Mouse (Mus musculus): ENCODE results near the gene Pou6f1. TPM values are rescaled to one million over a fixed set of nuclear protein-coding genes. Genes with fewer than 3 reads are reported as not detected.
"Not testable (repeated sequence)": the region's sequence is repeated elsewhere in the genome, so short reads cannot be mapped to it uniquely, and the experiment has no call there.

The Pou6f1 gene
- total RNA-seq, 4 experiments from 2014 or later, result 17.1 to 33.5 (median 23.8) TPM

DNA sequence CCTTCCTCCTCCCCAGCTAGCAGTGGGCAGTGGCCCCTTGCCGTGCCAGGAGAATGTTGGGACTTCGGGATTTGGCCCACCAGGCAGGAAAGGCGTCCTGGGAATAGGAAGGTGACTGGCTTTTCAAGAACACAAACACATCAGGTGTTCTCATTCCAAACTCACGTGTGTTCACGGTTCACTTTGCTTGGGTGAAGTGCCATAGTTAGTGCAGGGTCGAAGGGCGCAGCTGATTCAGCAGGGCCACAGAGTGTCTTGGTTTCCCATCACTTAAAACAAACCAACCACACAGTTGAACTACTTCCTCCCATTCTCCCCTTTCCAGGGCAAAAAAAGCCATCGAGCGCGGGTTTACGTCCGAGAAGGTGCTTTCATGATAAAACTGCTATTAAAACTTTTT lies 24.4 kb downstream of the Pou6f1 start:
- DNase-seq, result no peak

DNA sequence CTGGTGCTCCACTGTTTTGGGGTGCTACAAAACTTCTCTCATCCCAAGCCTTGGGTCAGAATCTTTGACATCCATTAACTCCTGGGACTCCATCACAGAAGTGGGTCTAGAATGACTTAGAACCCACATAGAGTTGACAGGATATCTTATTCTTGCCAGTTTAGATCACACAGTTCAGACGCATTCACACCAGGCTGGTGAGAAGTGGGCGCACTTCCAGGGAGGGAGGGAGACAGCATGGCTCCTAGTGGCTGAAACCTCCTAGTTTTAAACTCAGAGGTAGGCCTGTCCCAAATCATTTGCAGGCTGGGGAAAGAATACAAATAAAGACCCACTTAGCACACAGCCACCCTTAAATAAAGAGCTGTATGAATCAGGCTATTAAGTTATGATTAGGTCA lies 25.4 kb downstream of the Pou6f1 start:
- no peak for DNase-seq

DNA sequence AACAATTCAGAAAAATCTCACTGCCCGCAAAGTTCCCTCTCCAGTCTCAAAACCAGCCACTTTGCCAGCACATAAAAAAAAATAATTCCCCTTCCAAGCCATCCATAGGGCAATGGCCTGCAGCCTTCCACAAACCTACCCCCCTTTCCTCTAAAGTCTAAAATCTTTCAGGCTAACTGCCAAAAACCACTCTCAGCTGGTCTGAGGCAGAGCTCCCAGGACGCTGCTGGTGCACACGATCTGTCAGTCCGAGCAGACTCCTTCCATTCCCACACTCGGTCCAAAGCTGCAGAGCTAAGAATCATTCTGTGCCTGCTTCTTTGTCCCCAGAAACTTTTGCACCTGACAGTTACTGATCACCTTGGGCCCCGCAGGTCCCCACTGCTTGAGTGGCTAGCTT lies 25.8 kb downstream of the Pou6f1 start:
- no peak for DNase-seq

DNA sequence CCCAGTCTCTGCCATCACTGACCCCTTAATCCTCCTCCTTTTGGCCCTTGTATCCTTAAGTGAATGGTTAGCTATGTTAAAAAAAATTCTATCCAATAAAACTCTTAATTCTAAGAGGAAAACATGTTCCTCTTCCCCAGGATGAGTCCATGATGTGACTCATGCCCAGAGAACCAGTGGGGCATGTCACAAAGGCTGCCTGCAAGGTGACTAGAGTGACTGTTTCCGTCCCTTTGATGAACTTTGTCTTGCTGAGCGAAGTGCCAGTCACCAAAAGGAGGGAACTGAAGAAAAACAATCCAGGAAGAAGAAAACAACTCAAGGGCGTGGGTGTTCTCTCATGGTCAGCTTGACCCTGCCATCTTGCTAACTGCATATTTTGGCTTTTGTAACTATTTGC lies 30.5 kb downstream of the Pou6f1 start:
- peak; percentile 25 for DNase-seq

DNA sequence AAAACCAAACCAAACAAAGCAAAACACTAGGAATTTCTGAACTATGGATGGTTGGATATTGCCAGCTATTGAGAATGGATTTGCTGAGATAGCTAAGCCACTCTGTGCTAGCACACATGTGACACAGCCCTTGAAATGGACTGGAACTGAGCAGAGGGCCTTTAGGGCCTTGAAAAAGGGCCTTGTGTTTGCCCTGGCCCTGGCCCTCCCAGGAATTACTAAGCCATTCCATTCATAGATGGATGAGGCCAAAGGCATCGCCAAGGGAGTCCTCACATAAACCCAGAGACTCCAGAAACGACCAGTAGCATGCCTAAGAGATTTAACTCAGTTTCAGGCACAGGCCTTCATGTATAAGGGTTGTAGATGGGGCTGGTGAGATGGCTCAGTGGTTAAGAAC lies 33.3 kb downstream of the Pou6f1 start:
- DNase-seq, result peak; percentile 41

DNA sequence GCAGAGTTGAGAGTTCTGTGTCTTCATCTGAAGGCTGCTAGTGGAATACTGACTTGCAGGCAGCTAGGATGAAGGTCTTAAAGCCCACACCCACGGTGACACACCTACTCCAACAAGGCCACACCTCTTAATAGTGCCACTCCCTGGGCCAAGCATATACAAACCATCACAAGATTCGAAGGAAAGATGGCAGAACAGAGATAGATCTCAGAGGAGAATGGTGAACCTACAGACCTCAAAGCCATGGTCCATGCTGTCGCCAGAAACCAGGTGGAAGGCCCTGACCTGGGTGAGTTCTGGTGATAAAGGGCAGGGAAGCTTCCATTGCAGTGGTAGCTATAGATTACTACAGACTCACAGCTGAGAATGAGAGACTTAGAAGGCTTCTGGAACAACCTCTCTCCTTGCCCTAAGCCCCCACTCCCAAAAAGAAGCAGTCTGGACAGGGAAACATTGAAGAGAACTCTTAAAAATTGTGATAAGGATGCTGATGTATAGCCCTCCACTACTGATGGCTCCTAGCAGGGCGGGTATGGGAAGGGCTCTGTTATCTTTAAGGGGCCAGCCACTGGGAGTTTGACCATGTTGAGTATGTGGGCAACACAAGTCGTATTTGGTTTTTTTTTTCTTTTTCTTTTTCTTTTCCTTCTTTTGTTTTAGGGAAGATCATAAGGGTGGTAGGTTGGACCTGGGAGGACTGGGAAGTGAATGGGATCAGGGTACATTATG lies 41.9 kb downstream of the Pou6f1 start:
- DNase-seq, result no peak

DNA sequence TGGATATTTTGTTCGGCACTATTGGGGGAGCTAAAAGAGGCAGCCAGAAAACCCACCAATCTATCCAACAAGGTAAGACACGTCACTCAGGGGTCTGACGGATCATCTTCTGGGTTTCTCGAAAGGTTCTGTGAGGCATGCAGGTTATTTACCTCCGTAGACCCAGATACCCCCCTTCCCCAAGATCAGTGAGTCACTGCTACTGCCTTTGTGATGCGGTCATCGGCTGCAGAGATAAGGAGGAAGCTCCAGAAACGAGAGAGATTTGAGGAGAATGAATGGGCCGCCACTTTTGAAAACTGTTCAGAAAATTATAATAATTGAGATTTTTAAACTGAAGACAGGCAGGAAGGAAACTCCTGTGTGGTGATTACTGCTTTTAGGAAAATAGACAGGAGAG lies 43.4 kb downstream of the Pou6f1 start:
- DNase-seq, result no peak

DNA sequence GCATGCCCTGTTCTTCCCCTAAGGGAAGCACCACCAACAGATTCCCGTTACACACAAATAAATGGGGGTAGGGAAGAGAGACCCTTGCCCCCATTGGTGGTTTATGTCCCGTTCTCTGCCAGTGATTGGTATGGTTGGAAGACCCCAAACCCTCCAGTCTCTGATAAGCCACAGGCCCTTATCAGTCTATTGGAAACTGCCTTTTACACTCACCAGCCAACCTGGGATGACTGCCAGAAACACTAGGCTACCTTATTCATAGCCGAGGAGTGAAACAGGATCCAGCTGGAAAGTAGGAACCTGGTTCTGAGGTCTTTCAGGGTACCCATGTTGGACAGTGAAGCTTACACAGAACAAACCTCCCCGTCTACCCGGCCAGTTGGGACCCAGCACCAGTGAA lies 43.8 kb downstream of the Pou6f1 start:
- DNase-seq, result no peak

DNA sequence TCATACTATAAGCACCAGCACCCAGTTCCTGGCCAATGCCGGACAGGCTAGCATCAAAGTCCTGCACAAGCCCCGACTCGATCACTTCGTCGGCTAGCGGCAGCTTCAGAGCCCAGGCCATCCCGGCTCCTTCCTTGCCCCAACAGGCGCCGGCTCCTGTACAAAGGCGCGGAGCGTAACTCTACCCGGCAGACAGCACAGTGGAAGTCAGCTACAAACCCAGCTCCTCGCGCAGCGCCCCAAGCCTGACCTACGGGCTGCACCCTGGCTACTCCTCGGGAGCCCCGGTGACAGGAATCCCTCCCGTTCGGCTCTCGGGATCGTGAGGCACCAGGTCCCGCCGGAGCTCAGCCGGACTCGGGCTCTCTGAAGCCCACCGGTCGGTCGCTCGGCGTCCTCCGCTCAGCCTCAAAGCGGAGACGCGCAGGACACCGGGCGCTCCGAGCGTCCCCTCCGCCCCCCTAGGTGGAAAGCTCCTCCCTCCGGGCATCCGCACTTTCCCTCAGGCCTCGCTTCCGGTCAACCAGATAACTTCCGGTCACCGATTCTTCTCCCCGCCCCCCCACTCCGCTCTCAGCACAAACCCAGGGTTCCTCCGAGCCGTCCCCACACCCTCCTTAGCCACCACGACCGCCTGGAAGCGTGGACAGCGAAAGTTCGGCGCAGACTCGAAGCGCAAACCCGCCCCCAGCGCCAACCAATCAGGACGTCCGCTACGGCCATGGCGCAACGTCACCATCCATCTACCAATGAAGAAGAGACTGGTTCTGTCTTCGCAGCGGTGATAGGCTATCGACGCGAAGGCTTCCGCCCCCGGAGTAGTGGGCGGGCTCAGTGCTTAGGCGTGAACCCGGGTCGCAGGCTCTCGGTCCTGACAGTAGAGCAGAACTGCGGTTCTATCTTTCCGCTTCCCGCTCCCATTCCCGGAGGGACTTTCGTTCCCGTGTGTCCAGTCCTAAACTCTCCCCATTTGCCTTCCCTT lies 48.2 kb downstream of the Pou6f1 start, which contains the start of gene Tfcp2:
Gene Tfcp2 (minus strand): TSS at position 683 of the 982 bp plus-strand sequence.
- peak; percentile 99 for DNase-seq

DNA sequence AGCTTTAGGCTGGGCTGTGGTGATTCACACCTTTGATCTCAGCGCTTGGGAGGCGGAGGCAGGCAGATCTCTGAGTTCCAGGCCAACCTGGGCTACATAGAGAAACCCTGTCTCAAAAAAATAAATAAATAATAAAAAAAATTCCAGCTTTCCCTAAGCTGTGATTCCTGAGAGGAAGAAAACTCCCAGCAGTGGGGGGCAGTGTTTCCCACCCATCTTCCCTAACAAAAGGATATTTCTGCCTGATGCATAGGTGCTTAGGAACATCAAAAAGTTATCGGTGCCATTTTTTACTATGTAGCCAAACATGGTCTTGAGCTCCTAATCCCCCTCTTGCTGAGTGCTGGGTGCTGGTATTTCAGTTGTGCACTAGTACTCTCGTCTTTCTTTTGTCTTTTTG lies 49.5 kb downstream of the Pou6f1 start:
- no peak for DNase-seq

DNA sequence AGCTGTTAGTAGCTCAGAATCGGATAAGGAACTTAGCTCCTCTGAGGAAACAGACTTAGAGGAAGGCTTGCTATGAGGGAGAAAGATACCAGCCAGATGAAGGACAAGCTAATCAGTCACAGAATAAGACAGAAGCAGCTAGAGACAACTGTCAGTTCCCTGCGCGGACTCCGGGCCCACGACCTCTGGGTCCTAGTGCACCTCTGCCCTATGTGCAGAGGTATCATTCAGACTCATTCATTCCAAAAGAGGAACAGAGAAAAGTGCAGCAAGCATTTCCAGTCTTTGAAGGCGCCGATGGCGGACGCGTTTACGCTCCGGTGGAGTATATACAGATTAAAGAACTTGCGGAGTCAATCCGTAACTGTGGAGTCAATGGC lies 56.1 kb downstream of the Pou6f1 start:
- not testable (repeated sequence) for DNase-seq

DNA sequence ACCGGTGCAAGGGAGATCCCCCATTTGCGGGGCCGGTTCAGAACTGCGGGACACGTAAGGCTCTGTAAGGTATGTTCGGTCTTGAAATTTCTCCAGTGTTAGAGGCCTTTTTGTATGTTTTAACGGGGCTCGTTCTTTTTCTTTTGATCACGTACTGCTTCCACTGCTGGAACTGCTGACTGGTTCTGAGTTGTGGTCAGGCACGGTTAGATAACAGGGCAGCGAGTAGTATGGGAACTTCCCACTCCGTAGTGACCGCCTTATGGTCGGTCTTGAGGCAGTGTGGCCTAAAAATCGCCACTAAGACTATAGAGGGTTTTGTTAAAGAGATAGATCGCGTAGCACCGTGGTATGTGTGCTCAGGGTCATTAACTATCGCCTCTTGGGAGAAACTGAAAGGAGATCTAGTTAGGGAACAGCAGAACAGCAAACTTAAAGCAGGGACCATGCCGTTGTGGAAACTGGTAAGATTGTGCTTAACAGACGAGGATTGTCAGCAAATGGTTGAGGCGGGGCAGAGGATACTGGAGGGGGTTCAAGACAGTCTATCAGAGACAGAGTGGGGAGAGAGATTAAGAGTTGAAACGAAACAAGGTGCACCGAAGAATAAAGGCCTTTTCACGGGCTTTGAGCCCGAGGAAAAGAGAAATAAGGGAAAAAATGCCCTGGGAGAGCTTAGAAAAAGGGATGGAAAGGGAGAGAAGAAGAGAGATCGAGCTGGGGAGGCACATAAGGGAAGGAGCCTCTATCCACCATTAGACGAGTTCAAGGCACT lies 56.7 kb downstream of the Pou6f1 start:
- DNase-seq, result not testable (repeated sequence)

DNA sequence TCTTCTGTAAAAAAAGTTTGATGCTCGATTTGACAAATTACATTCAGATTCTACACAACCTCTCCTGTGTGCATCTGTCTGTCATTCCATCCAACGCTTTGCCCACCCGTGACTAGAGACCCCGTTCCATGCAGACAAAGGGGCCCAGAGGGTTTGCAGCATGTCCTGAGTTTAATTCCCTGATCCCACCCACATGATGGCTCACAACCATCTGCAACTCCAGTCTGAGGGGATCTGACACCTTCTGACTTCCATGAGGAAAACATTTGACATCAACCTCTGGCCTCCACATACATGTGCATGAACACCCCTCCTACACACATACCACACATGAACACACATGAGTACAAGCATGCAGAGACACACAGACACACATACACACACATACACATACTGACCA lies 58.4 kb downstream of the Pou6f1 start:
- no peak for DNase-seq

DNA sequence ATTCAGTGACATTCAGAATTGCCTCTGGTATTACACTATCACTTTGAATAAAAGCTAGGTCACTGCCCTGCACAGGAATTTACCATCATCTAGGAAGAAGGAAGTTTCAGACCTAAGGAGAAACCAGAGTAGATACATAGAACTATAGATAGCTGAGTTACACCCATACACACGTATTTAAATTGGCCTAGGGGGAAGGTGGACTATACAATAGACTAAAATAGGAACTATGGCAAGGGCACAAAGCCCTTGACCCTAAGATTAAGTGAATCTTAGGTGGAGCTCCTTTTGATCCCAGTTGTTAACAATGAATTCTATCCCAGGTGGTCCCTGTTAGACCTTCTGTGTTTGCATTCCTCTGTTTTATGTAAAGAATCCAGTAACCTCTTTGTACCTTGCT lies 58.8 kb downstream of the Pou6f1 start:
- DNase-seq, result not testable (repeated sequence)

DNA sequence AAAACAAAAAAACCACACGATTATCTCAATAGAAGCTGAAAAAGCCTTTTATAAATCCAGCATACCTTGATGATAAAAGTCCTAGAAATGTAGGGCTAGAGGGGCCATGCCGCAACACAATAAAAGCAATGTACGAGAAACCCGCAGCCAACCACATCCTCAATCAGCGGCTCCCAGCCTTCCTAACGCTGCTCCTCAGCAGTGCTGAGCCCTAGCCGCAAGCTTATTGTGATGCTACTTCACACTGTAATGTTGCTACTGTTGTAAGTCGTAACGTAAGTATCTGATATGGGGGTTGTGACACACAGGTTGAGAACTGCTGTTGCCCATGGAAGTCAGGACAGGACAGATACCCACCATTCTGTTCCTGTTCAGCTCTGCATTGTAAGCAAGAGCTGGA lies 60.4 kb downstream of the Pou6f1 start:
- DNase-seq, result no peak

DNA sequence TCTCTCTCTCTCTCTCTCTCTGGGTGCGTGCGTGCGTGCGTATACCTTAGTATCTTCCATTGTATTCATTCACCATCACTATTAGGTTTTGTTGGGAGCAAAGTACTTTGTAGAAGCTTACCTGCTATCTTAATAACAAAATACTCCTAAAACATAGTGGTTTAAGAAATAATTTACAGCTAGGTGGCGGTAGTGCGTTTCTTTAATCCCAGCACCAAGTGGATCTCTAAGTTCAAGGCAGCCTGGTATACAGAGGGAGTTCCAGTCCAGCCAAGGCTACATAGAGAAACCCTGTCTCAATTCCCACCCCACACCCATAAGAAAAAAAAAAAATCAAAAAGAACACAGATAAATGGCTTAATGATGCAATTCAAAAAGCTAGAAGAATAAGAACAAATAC lies 61.9 kb downstream of the Pou6f1 start:
- DNase-seq, result no peak

DNA sequence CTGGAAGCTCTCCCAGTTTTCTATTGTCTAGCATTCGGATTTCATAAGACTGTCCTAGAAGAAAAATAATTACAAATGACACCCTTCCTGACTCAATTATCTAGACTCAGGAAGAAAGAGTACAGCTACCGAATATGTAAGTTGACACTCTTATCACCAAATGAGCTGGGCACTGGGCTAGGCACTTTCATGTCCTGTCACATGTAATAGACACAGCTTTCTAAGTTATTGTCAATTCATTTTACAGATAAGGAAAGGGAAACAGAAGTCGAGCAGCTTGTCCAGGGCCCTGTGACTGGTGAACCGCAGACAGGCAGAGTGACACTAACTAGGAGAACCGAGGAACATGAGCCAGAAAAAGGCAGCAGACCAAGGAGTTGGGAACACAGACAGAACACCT lies 71.9 kb downstream of the Pou6f1 start:
- DNase-seq, result no peak

DNA sequence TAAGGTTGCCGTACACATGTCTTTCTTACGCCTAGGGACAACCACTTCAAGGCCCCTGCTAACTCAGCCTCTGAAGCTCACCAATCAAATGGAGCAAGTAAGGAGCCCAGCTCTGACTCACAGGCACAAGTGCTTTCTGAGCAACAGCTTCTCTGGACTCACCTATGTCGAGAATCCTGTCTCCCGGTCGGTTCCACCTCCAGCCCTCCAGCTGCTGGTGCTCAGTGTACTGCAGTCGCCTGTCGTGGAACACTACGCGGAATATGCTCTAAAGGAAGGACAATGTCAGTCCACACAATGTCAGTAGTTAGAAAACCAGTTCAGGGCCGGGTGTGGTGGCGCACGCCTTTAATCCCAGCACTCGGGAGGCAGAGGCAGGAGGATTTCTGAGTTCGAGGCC lies 74.4 kb downstream of the Pou6f1 start:
- DNase-seq, result no peak

Data from adrenal gland, adult 8-10 months (tissue).